Mouse (Mus musculus): ENCODE measurements around the gene Fam118b.

The Fam118b gene

GRCm38 (mm10) chr9:35194048-35194447 lies 73.6 kb downstream of the Fam118b start:
- no peak for DNase-seq

- no peak for DNase-seq
Measured at GRCm38 (mm10) chr9:35192983-35193542, 74.5 kb downstream of the Fam118b start.

GRCm38 (mm10) chr9:35188700-35189099 lies 78.9 kb downstream of the Fam118b start:
- DNase-seq = no peak

- no peak for DNase-seq
Measured at GRCm38 (mm10) chr9:35187351-35187903, 80.2 kb downstream of the Fam118b start.

- no peak for DNase-seq
Measured at GRCm38 (mm10) chr9:35186430-35186829, 81.2 kb downstream of the Fam118b start.

- no peak for DNase-seq
Measured at GRCm38 (mm10) chr9:35183359-35183758, 84.2 kb downstream of the Fam118b start.

- no peak for DNase-seq
Measured at GRCm38 (mm10) chr9:35182832-35183231, 84.8 kb downstream of the Fam118b start.

- DNase-seq = no peak
Measured at GRCm38 (mm10) chr9:35176124-35176659, 91.4 kb downstream of the Fam118b start.

- peak; percentile 98 for DNase-seq
Measured at GRCm38 (mm10) chr9:35175251-35176123, 92.1 kb downstream of the Fam118b start, which contains the start of gene Dcps. Gene Dcps, minus strand, starts transcription at chr9:35176061.

- DNase-seq = no peak
Measured at GRCm38 (mm10) chr9:35173331-35173730, 94.3 kb downstream of the Fam118b start.

- DNase-seq = no peak
Measured at GRCm38 (mm10) chr9:35170071-35170470, 97.5 kb downstream of the Fam118b start.

Measured in thymus, postnatal 4 days (tissue).